Mouse (Mus musculus) forelimb bud, embryonic 11.5 days (tissue): ENCODE data around the gene Gper1.
"Not testable (repeated sequence)": the region's sequence is repeated elsewhere in the genome, so short reads cannot be mapped to it uniquely, and the experiment has no call there.

Experiments used
- DNase-seq: peaks from one replicate; pipeline ENCODE4 v3.0.0-alpha.2; 2012; ENCODE audit warnings: low read depth, low spot score

The Gper1 gene

GRCm38 (mm10) chr5:139390324-139391119 lies 32.4 kb upstream of the Gper1 start:
- DNase-seq = not testable (repeated sequence)

DNA sequence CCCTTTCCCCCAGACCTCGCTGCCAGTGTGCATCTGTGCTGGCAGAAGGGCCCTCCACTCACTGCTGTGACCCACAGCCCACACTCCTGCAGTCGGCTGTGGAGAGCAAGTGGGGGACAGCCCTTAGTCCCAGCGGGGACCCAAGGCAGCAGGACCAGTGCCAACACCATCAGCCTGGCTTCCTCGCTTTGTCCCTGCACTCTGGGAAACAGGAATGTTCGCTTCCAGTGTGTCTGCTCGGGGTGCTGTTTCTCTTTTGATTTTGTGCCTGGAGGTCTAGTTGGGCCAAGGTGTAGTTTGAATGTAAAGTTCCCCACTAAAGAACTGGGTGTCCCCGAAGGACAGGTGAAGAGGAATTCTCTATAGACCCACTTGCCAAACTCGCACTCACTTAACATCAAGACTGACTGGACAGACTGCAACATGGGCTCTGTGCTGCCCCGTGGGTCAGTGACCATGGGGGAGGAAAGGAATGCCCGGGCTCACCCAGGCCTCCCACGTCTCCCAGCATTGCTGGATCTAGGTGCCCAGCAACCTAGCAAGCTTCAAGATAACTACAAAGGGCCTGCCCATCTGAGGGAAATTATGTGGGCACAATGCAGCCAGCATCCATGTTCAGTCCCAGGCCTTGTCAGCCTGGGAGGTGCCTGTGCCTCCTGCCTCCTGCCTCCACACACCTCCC lies 31.5 kb upstream of the Gper1 start:
- DNase-seq = no peak

- no peak for DNase-seq
Measured at GRCm38 (mm10) chr5:139392219-139393196, 30.4 kb upstream of the Gper1 start.

- DNase-seq = no peak
Measured at GRCm38 (mm10) chr5:139393197-139393588, 29.8 kb upstream of the Gper1 start.

DNA sequence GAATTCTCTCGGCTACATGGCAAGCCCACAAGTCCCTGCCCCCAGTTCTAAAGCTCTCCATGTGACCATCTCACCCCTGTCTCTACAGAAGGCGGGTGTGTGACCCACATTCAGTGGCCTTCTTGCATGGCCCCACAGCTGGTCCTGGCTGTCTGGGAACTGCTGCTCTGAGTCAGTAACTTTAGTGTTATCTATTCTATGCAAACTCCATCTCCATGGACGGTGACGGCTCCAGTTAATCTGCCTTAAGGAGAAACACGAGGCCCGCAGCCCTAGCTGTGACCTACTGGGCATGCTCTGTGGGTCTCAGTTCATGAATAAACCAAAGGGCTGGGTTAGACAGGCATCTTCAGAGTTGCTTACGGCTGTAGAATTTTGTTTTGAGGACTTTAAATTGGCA lies 28.6 kb upstream of the Gper1 start:
- no peak for DNase-seq

GRCm38 (mm10) chr5:139395528-139395927 lies 27.4 kb upstream of the Gper1 start:
- DNase-seq = no peak

DNA sequence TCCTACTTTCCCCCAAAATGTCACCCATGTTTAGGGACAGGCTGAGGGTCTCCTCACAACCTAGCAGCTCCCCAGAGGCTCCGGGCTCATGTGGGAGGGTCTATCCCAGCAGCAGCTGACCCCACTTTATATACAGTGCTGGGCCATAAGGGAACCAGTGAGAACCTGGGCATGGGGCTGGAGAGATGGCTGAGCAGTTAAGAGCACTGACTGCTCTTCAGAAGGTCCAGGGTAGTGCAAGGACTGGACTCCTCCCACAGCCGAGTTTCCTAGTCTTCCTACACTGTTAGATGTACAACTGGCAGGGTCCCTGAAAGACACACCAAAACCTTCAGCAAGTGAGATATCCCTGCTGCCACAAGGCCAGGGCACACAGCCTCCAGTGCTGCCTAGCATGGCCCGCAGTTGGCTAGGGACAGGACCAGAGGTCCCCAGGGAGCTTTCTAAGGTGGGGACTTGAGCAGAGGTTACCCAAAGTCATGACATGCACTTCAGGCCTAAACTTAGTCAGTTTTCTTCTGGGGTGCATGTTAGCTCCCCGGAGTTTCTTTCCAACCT lies 25.5 kb upstream of the Gper1 start:
- no peak for DNase-seq

- DNase-seq = peak; percentile 83
Measured at GRCm38 (mm10) chr5:139397959-139398753, 24.8 kb upstream of the Gper1 start.

GRCm38 (mm10) chr5:139398786-139399185 lies 24.2 kb upstream of the Gper1 start:
- no peak for DNase-seq

DNA sequence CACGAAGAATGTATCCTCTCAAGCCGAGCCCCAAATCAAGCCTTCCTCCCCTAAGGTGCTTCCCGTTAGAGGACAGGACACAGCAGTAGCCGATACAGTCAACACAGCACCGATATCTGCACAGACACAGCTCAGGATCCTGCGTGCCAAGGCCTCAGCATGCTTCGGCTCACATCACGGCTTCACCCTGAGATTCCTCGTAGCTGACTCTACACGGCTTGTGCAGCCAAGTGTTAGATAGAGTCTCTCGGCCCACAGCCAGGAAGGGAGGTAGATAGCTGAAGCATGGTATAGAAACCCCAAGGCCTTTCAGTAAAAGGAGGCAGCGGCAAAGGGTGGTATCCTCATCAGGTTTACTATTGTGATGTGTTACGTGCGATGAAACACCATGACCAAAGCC lies 23.0 kb upstream of the Gper1 start:
- DNase-seq = no peak

- DNase-seq = no peak
Measured at GRCm38 (mm10) chr5:139402106-139402505, 20.8 kb upstream of the Gper1 start.

- no peak for DNase-seq
Measured at GRCm38 (mm10) chr5:139403692-139404260, 19.2 kb upstream of the Gper1 start.

- DNase-seq = no peak
Measured at GRCm38 (mm10) chr5:139404801-139405401, 18.1 kb upstream of the Gper1 start, which contains the start of gene C130050O18Rik. Gene C130050O18Rik, plus strand, starts transcription at chr5:139405280.

GRCm38 (mm10) chr5:139405478-139405877 lies 17.5 kb upstream of the Gper1 start:
- DNase-seq = no peak

DNA sequence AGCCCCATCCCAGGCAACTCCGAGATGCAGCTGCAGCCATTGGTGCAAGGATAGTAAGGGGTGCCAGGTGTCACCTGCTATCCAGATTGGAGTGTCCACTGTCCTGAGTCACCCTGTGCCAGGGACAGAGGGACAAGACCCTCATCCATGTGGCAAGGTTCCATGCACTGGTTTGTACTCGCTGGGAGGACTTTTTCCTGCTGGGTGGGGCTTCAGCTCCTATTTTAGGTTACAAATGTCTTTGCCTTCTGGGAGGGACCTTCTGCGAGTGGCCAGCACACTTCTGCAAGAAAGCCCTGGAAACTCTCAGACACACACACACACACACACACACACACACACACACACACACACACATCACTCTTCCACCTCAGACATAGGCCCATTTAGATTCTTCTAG lies 17.0 kb upstream of the Gper1 start:
- no peak for DNase-seq

GRCm38 (mm10) chr5:139407121-139407885 lies 15.6 kb upstream of the Gper1 start:
- DNase-seq = no peak

GRCm38 (mm10) chr5:139408511-139408910 lies 14.4 kb upstream of the Gper1 start:
- DNase-seq = no peak

DNA sequence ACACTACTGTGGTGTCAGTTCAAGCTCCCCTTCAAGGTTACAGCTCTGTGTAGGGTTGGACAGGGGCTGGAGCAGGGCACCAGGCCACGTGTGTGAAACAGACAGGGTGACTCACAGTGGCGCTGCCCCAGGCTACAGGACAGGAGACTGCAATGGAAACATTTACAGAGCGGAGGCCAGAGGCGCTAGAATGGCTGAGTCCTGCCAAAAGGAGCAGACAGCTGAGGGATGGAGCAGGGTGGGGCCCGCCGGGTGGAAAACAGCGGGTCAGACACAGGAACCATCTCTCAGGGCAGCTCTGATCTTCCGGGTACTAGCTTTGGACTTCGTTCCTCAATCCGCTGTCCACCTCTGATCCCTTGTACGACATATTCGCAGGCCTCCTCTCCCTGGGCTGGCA lies 13.5 kb upstream of the Gper1 start:
- no peak for DNase-seq

- DNase-seq = no peak
Measured at GRCm38 (mm10) chr5:139410056-139410455, 12.9 kb upstream of the Gper1 start.
